Mouse (Mus musculus) hindbrain, embryonic 16.5 days (tissue): ENCODE measurements around the gene Cdcp1. TPM values are rescaled to one million over a fixed set of nuclear protein-coding genes. Genes with fewer than 3 reads are reported as not detected.

ENCODE experiments used
- ATAC-seq: fragments of 200-750 bp; cut with Nextera tagmentation; 2 replicates; pipeline ENCODE4 v1.8.0; 2017; ENCODE audit warnings: moderate TSS enrichment, moderate library complexity
- H3K27ac ChIP-seq: fragments of 300-500 bp; sonication (generic); 2 replicates; pipeline ENCODE4 v1.5.1; 2014; ENCODE audit warnings: low read depth, mild to moderate bottlenecking, control low read depth, low read length, moderate library complexity
- H3K27me3 ChIP-seq: fragments of 300-500 bp; sonication (generic); replicated peaks from 2 replicates; pipeline ENCODE4 v1.6.1; 2014; ENCODE audit warnings: low read length; ENCODE audit not compliant: control insufficient read depth, insufficient read depth
- H3K36me3 ChIP-seq: fragments of 300-500 bp; sonication (generic); 2 replicates; pipeline ENCODE4 v1.6.1; 2014; ENCODE audit warnings: mild to moderate bottlenecking, low read length, moderate library complexity, mixed read lengths; ENCODE audit not compliant: control insufficient read depth, insufficient read depth
- H3K4me1 ChIP-seq: fragments of 300-500 bp; sonication (generic); 2 replicates; pipeline ENCODE4 v1.6.1; 2014; ENCODE audit warnings: low read depth, low read length; ENCODE audit not compliant: control insufficient read depth, insufficient read depth
- H3K4me2 ChIP-seq: fragments of 300-500 bp; sonication (generic); 2 replicates; pipeline ENCODE4 v1.6.1; 2014; ENCODE audit warnings: mild to moderate bottlenecking, low read length, control low read depth, moderate library complexity
- H3K4me3 ChIP-seq: fragments of 300-500 bp; sonication (generic); 2 replicates; pipeline ENCODE4 v1.5.1; 2014; ENCODE audit warnings: mild to moderate bottlenecking, low read length, control low read depth, moderate library complexity
- H3K9ac ChIP-seq: fragments of 300-500 bp; sonication (generic); 2 replicates; pipeline ENCODE4 v1.6.1; 2014; ENCODE audit warnings: low read depth, mild to moderate bottlenecking, control low read depth, low read length, moderate library complexity
- H3K9me3 ChIP-seq: fragments of 300-500 bp; sonication (generic); 2 replicates; pipeline ENCODE4 v1.6.1; 2014; ENCODE audit warnings: mild to moderate bottlenecking, low read length, moderate library complexity; ENCODE audit not compliant: control insufficient read depth
- WGBS: fragments of 180-500 bp; shearing (Covaris S2); extraction: QIAGEN DNeasy Blood & Tissue Kit; methylation state at CpG from one replicate; pipeline ENCODE4 v1.1.7; 2014; 5-methylcytosine and 5-hydroxymethylcytosine counted together
- polyA plus RNA-seq: library from polyadenylated mRNA; unstranded; fragments of >200 nt; fragmentation: Nextera tagmentation; extraction: Ambion mirVana; gene quantifications from 2 replicates; pipeline ENCODE4 v1.2.1, GENCODE M21; 2015

The Cdcp1 gene
- polyA plus RNA-seq, 1 experiment from 2014 or later = 0.24 TPM

DNA sequence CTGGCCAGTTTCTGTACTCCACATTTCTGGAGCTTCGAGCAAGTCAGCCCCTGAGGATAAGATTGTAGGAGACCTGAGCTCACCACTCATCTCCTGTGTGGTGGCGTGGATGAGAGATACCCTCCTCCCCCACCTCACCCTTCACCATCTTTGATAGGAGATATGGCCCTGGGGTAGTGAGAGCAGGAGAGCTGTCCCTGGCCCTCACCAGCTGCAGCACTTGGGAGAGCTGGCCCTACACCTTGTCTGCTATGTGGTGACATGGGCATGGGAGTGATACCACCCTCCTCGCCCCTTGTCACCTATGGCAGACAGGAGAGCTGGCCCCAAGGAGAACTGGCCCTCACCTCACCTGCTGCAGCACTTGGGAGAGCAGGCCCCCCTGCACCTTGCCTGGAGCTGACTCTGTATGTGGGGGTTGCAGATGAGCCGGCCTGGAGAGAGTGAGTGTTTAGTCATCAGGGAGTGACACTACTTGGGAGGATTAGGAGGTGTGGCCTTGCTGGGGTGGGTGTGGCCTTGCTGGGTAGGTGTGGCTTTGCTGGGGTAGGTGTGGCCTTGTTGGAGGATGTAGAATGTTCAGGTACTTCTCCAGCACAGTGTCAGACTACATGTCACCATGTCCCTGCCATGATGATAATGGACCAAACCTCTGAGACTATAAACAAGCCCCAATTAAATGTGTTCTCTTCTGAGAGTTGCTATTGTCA is 52.7 kb downstream of the Cdcp1 start:
- Histone ChIP-seq H3K4me2 (no peak overlapping the region), H3K9ac (no peak overlapping the region), H3K9me3 (no peaks in the 10 kb centered on the region), H3K4me1 (no peaks in the 10 kb centered on the region), H3K27ac (no peak overlapping the region), H3K27me3 (no peaks in the 10 kb centered on the region), H3K36me3 (no peaks in the 10 kb centered on the region), H3K4me3 (no peak overlapping the region)
- WGBS = 91% methylated on average over 4 of the region's 4 CpGs
- ATAC-seq = no peak

DNA sequence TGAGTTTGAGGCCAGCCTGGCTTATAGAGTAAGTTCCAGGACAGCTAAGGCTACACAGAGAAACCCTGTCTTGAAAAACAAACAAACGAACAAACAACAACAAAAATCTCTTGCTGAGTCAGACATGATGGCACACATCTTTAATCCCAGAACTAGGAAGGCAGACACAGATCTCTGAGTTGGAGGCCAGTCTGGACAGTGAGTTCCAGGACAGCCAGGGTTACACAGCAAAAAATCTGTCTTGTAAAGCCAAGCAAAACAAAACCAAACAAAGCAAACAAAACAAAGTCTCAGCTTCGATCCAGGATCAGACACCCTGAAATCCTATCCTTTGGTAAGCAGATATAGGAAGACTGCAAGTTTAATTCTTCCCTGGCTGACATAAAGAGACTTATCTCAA is 54.0 kb downstream of the Cdcp1 start:
- no peaks in the 10 kb centered on the region for H3K4me1 ChIP-seq
- no peaks in the 10 kb centered on the region for H3K27me3 ChIP-seq
- no peak overlapping the region for H3K27ac ChIP-seq
- no peaks in the 10 kb centered on the region for H3K36me3 ChIP-seq
- no peak overlapping the region for H3K4me3 ChIP-seq
- 77% methylated on average over 2 of the region's 2 CpGs for WGBS
- ATAC-seq = no peak
- H3K4me2 ChIP-seq = no peak overlapping the region
- no peaks in the 10 kb centered on the region for H3K9me3 ChIP-seq
- H3K9ac ChIP-seq = no peak overlapping the region

GRCm38 (mm10) chr9:123159330-123159729 is 56.5 kb downstream of the Cdcp1 start:
- Histone ChIP-seq H3K9ac (no peak overlapping the region), H3K27me3 (peaks cover 3% of the 10 kb centered on the region; the same call in 1 of the 2 replicates), H3K4me3 (no peak overlapping the region), H3K4me1 (no peaks in the 10 kb centered on the region), H3K36me3 (no peaks in the 10 kb centered on the region), H3K9me3 (no peaks in the 10 kb centered on the region), H3K4me2 (no peak overlapping the region), H3K27ac (no peak overlapping the region)
- WGBS = 61% methylated on average over 7 of the region's 7 CpGs
- peak; percentile 54; the same call in 1 of the 2 replicates for ATAC-seq

DNA sequence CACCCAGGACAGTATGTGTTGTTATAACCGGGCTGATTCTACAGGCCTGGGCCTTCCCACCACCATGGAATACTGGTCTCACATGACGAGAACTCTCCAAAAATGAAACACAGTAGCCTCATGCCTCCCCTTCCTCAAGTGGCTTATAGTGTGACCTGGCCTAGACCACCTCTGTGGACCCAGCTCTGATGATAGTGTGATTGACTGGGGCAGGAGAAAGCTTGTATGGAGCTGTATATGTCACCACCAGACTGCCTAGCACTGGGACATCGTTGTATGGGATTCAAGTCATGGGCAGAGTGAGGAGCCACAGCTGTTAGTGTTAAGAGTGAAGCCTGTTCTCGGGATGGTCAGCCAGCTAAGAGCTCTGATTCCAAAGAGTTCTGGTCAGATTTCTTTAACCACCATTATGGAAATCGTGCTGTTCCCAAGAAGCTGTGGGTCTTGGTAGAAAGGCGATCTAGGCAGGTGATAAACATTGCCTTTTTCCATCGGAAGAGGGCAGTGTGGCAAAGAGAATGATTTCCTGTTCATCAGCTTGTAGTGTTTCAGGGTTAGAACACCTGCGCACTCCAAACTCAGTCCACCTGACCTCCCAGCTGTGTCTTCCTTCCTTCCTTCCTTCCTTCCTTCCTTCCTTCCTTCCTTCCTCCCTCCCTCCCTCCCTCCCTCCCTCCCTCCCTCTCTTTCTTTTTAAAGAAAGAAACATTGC is 57.6 kb downstream of the Cdcp1 start:
- no peaks in the 10 kb centered on the region for H3K36me3 ChIP-seq
- peak; percentile 43; the same call in 1 of the 2 replicates for ATAC-seq
- no peak overlapping the region for H3K4me2 ChIP-seq
- H3K4me1 ChIP-seq = no peaks in the 10 kb centered on the region
- H3K4me3 ChIP-seq = no peak overlapping the region
- no peak overlapping the region for H3K27ac ChIP-seq
- H3K9me3 ChIP-seq = no peaks in the 10 kb centered on the region
- H3K9ac ChIP-seq = no peak overlapping the region
- H3K27me3 ChIP-seq = peaks cover 3% of the 10 kb centered on the region; the same call in 1 of the 2 replicates
- 58% methylated on average over 8 of the region's 8 CpGs for WGBS

- no peaks in the 10 kb centered on the region for H3K4me1 ChIP-seq
- H3K4me3 ChIP-seq = no peak overlapping the region
Observed at GRCm38 (mm10) chr9:123157699-123158098, 58.1 kb downstream of the Cdcp1 start.

GRCm38 (mm10) chr9:123156910-123157361 is 58.9 kb downstream of the Cdcp1 start:
- 39% methylated on average over 29 of the region's 30 CpGs for WGBS
- peak overlapping the region; percentile 16 for H3K4me3 ChIP-seq
- ATAC-seq = peak; percentile 53

More at GRCm38 (mm10) chr9:123157699-123158098, 58.1 kb downstream of the Cdcp1 start:
- H3K4me2 ChIP-seq = no peak overlapping the region
- H3K36me3 ChIP-seq = no peaks in the 10 kb centered on the region
- H3K9ac ChIP-seq = no peak overlapping the region
- ATAC-seq = no peak
- no peaks in the 10 kb centered on the region for H3K9me3 ChIP-seq
- no peak overlapping the region for H3K27ac ChIP-seq
- H3K27me3 ChIP-seq = peaks cover 3% of the 10 kb centered on the region; the same call in 1 of the 2 replicates

DNA sequence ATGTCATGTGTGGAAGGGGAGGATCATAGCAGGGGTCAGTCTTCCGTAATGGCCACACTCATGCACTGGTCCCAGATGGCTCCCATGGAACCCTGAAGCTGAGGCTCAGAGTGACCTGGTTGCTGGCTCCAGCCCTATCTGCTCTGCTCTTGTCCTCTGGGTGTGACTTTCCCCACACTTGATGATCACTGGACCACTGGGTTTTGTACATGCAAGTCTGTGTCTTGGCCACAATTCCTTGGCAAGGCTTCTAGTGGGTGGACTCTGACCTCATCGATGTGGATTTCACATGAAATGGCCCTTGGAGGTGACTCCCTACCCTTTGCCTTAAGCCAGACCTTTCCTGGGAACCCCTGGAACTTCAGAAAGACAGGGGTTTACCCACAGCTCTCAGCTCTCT is 62.7 kb downstream of the Cdcp1 start:
- no peak for ATAC-seq
- Histone ChIP-seq H3K27ac (no peak overlapping the region), H3K36me3 (no peaks in the 10 kb centered on the region), H3K27me3 (peaks cover 3% of the 10 kb centered on the region; the same call in 1 of the 2 replicates), H3K9ac (no peak overlapping the region), H3K4me3 (no peak overlapping the region), H3K9me3 (no peaks in the 10 kb centered on the region), H3K4me2 (no peak overlapping the region), H3K4me1 (no peaks in the 10 kb centered on the region)
- WGBS = 97% methylated on average over 2 of the region's 2 CpGs

More at GRCm38 (mm10) chr9:123156910-123157361, 58.9 kb downstream of the Cdcp1 start:
- Histone ChIP-seq H3K9ac (no peak overlapping the region), H3K4me2 (peak overlapping the region; percentile 32), H3K27me3 (peaks cover 3% of the 10 kb centered on the region; the same call in 1 of the 2 replicates), H3K27ac (no peak overlapping the region), H3K4me1 (no peaks in the 10 kb centered on the region), H3K36me3 (no peaks in the 10 kb centered on the region), H3K9me3 (no peaks in the 10 kb centered on the region)

- H3K36me3 ChIP-seq = no peaks in the 10 kb centered on the region
- WGBS = 85% methylated on average over 3 of the region's 3 CpGs
- no peak for ATAC-seq
- no peak overlapping the region for H3K4me2 ChIP-seq
- H3K9me3 ChIP-seq = no peaks in the 10 kb centered on the region
- no peak overlapping the region for H3K27ac ChIP-seq
- no peaks in the 10 kb centered on the region for H3K4me1 ChIP-seq
- H3K27me3 ChIP-seq = peaks cover 3% of the 10 kb centered on the region; the same call in 1 of the 2 replicates
- H3K9ac ChIP-seq = no peak overlapping the region
- no peak overlapping the region for H3K4me3 ChIP-seq
Observed at GRCm38 (mm10) chr9:123152026-123152425, 63.8 kb downstream of the Cdcp1 start.

- Histone ChIP-seq H3K9ac (no peak overlapping the region), H3K27me3 (peaks cover 3% of the 10 kb centered on the region; the same call in 1 of the 2 replicates), H3K4me1 (no peaks in the 10 kb centered on the region), H3K9me3 (no peaks in the 10 kb centered on the region), H3K27ac (no peak overlapping the region), H3K4me2 (no peak overlapping the region), H3K4me3 (no peak overlapping the region), H3K36me3 (no peaks in the 10 kb centered on the region)
- 52% methylated on average over 1 of the region's 1 CpGs for WGBS
- no peak for ATAC-seq
Observed at GRCm38 (mm10) chr9:123151561-123151960, 64.3 kb downstream of the Cdcp1 start.
